Mouse (Mus musculus): ENCODE results near the gene Acvrl1.

Acvrl1 gene

GRCm38 (mm10) chr15:101193971-101194370, 65.6 kb downstream of the Acvrl1 start:
- DNase-seq, result no peak
